Mouse (Mus musculus) liver, postnatal 0 days (tissue): Measurements from ENCODE around the gene Cnpy2. TPM values are rescaled to one million over a fixed set of nuclear protein-coding genes. Genes with fewer than 3 reads are reported as not detected.

ENCODE experiments used
- ATAC-seq: fragments of 200-750 bp; cut with Nextera tagmentation; 2 replicates; pipeline ENCODE4 v1.8.0; 2017; ENCODE audit warnings: mild to moderate bottlenecking, moderate library complexity
- DNase-seq: peaks from one replicate; pipeline ENCODE4 v3.0.0-alpha.2; 2016
- H3K27ac ChIP-seq: fragments of 300-500 bp; sonication (generic); 2 replicates; pipeline ENCODE4 v1.5.1; 2014; ENCODE audit warnings: antibody characterized with exemption, moderate library complexity, mild to moderate bottlenecking, low read depth
- H3K27me3 ChIP-seq: fragments of 300-500 bp; sonication (generic); 2 replicates; pipeline ENCODE4 v1.6.1; 2014; ENCODE audit warnings: low read length, control low read depth, mixed read lengths; ENCODE audit not compliant: insufficient read depth
- H3K36me3 ChIP-seq: fragments of 300-500 bp; sonication (generic); replicated peaks from 2 replicates; pipeline ENCODE4 v1.6.1; 2014; ENCODE audit warnings: mild to moderate bottlenecking, control low read depth, low read length, moderate library complexity, mixed read lengths; ENCODE audit not compliant: insufficient read depth
- H3K4me1 ChIP-seq: fragments of 300-500 bp; sonication (generic); 2 replicates; pipeline ENCODE4 v1.6.1; 2014; ENCODE audit warnings: antibody characterized with exemption, mild to moderate bottlenecking, control low read depth; ENCODE audit not compliant: insufficient read depth
- H3K4me2 ChIP-seq: fragments of 300-500 bp; sonication (generic); 2 replicates; pipeline ENCODE4 v1.6.1; 2014; ENCODE audit warnings: low read depth, mild to moderate bottlenecking, low read length, moderate library complexity, mixed read lengths
- H3K4me3 ChIP-seq: fragments of 300-500 bp; sonication (generic); 2 replicates; pipeline ENCODE4 v1.5.1; 2014; ENCODE audit warnings: low read depth, low read length
- H3K9ac ChIP-seq: fragments of 300-500 bp; sonication (generic); replicated peaks from 2 replicates; pipeline ENCODE4 v1.6.1; 2014; ENCODE audit warnings: mild to moderate bottlenecking, moderate library complexity
- H3K9me3 ChIP-seq: fragments of 300-500 bp; sonication (generic); 2 replicates; pipeline ENCODE4 v1.6.1; 2016; ENCODE audit warnings: mild to moderate bottlenecking, control low read depth, low read length, mixed read lengths
- CTCF ChIP-seq: sonication (generic); IDR thresholded peaks from 2 replicates; pipeline ENCODE4 v1.5.1; 2016; ENCODE audit warnings: antibody characterized with exemption, low read depth
- EP300 ChIP-seq: IDR thresholded peaks from 2 replicates; pipeline ENCODE4 v1.6.1; 2016; ENCODE audit warnings: antibody characterized with exemption, low read depth, mild to moderate bottlenecking
- WGBS: fragments of 180-500 bp; shearing (Covaris S2); extraction: QIAGEN DNeasy Blood & Tissue Kit; methylation state at CpG from one replicate; pipeline ENCODE4 v1.1.7; 2014; ENCODE audit not compliant: insufficient replicate concordance; 5-methylcytosine and 5-hydroxymethylcytosine counted together
- polyA plus RNA-seq: library from polyadenylated mRNA; unstranded; fragments of >200 nt; fragmentation: Nextera tagmentation; extraction: Ambion mirVana; gene quantifications from 2 replicates; pipeline ENCODE4 v1.2.1, GENCODE M21; 2015

Cnpy2 gene
- polyA plus RNA-seq, 1 experiment from 2014 or later: 121 TPM

DNA sequence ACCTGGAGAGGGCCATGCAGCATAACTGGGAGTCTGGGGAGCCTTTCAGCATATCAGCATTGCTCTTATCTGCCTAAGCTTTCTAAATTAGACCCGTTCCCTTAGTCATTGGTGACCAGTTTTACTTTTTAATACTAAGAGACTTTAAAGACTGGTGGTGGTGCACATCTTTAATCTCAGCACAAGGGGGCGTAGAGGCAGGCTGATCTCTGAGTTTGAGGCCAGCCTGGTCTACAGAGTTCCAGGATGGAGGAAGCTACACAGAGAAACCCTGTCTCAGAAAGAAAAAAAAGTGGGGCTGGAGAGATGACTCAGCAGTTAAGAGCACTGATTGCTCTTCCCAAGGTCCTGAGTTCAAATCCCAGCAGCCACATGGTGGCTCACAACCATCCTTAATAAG lies 18.0 kb downstream of the Cnpy2 start:
- Histone ChIP-seq H3K9me3 (no peaks in the 10 kb centered on the region), H3K27me3 (no peaks in the 10 kb centered on the region), H3K36me3 (peaks cover 3% of the 10 kb centered on the region; the same call in 1 of the 2 replicates), H3K4me3 (no peak overlapping the region), H3K4me1 (peaks cover 58% of the 10 kb centered on the region), H3K4me2 (peak overlapping the region; percentile 7; the same call in 1 of the 2 replicates), H3K27ac (no peak overlapping the region), H3K9ac (no peak overlapping the region)
- WGBS: 56% methylated on average over 2 of the region's 2 CpGs
- no peak for ATAC-seq
- TF ChIP-seq EP300: no peak
- TF ChIP-seq CTCF: peak; percentile 61
- DNase-seq: no peak

DNA sequence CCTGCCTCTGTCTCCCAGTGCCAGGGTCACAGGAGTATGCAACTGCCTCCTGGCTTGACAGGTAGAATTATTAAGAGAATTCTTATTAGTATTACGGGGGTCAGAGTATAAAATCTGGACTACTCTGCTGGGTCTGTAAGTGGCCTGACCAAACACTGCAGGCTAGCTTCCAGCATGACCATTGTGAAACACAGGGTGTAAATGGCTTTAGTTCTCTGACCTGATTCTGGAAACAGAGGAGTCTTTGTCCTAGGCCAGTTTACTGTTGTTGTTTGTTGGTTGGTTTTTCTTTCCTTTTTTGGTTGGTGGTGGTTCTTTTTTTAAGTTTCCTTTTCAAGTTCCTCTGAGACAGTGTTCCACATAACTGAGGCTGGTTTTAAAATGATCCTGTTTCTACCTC lies 21.2 kb downstream of the Cnpy2 start:
- Histone ChIP-seq H3K4me1 (peaks cover 47% of the 10 kb centered on the region), H3K4me3 (no peak overlapping the region), H3K4me2 (peak overlapping the region; percentile 10; the same call in 1 of the 2 replicates), H3K27me3 (no peaks in the 10 kb centered on the region), H3K9ac (no peak overlapping the region), H3K27ac (peak overlapping the region; percentile 61), H3K9me3 (no peaks in the 10 kb centered on the region), H3K36me3 (peaks cover 3% of the 10 kb centered on the region; the same call in 1 of the 2 replicates)
- ATAC-seq: 0 out of 2 replicates have a peak, but pooled peaks have one; percentile 14
- no peak for DNase-seq
- 80% methylated on average over 1 of the region's 1 CpGs for WGBS
- no peak for TF ChIP-seq CTCF
- no peak for TF ChIP-seq EP300

DNA sequence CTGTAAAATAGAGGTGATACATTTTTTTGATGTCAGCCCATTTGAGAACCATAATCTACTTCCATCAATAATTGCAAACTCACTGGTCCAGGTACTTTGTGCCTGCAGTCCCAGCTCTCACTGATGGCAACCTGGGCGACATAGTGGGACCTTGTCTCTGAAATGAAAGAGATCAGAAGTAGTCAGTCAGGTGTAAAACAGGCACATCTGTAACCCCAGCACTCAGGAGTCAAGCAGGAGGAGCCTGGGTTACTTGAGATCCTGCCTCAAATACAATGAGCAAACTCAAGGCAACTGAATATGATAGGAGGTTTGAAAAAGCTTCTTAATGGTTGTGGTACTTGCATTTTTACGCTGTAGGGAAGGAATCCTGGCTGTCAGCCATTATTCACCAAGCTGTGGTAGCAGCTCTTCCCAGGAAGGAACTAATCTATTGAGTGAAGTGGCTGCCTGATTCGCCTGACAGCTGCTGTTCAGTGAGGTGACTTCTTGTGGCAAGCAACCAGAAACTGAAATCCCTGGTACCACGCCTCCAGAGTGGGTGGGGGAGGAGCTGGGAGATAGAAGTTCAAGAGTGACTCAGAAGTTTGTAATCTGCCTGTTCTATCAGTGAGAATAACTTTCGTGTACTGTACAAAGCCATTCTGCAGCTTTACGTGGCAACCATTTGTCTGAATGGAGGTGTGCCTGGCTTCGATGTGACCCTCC lies 22.5 kb downstream of the Cnpy2 start:
- ATAC-seq: peak; percentile 84
- Histone ChIP-seq H3K27ac (peak overlapping the region; percentile 80), H3K4me2 (peak overlapping the region; percentile 63), H3K4me3 (peak overlapping the region; percentile 15; the same call in 1 of the 2 replicates), H3K36me3 (peaks cover 6% of the 10 kb centered on the region; the same call in 1 of the 2 replicates), H3K27me3 (no peaks in the 10 kb centered on the region), H3K9me3 (no peaks in the 10 kb centered on the region), H3K9ac (no peak overlapping the region), H3K4me1 (peaks cover 34% of the 10 kb centered on the region)
- 14% methylated on average over 7 of the region's 7 CpGs for WGBS
- TF ChIP-seq CTCF: no peak
- 0 out of 2 replicates have a peak, but pooled peaks have one; percentile 23 for TF ChIP-seq EP300
- DNase-seq: peak; percentile 87

DNA sequence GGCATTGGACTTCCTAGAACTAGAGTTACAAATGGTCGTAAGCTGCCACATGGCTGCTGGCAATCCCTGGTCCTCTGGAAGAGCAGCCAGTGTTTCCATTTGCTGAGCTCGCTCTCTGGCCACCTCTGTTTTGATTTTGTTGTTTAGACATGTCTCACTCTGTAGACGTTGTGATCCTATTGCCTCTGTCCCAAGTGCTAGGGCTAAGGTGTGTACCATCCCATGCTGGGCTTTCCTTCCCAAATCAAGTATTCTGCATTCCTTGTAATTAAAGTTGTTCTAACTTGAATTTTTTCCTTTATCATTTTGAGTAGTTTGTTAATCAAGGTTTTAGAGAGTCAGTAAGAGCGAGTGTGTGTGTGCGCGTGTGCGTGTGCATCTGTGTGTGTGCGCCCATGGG lies 25.3 kb downstream of the Cnpy2 start:
- ATAC-seq (no peak), DNase-seq (no peak)
- no peak overlapping the region for H3K9ac ChIP-seq
- no peaks in the 10 kb centered on the region for H3K9me3 ChIP-seq
- H3K36me3 ChIP-seq: peaks cover 27% of the 10 kb centered on the region
- H3K4me2 ChIP-seq: no peak overlapping the region
- no peak overlapping the region for H3K4me3 ChIP-seq
- 84% methylated on average over 8 of the region's 8 CpGs for whole genome bisulfite sequencing
- no peaks in the 10 kb centered on the region for H3K27me3 ChIP-seq
- H3K4me1 ChIP-seq: peaks cover 22% of the 10 kb centered on the region
- H3K27ac ChIP-seq: no peak overlapping the region
- TF ChIP-seq CTCF (no peak), EP300 (no peak)

DNA sequence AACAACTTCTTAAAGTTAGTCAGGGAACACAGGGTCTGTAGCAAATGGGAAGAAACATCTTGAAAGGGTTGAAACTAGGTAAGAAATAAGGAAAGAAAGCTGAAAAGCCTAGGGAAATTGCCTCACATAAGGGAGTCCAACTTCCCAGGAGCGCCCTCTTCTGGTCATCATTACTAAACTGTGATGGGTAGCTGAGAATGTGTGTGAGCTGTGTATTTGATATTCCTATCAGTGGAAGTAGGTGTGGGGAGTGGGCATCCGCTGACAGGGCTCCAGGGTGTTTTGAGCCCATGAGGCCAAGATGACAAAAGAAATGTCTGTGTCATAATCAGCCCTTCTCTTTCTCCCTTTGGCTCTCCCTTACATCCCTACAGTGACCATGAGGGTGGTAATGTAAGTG lies 36.5 kb downstream of the Cnpy2 start:
- H3K4me3 ChIP-seq: no peak overlapping the region
- no peak for ATAC-seq

DNA sequence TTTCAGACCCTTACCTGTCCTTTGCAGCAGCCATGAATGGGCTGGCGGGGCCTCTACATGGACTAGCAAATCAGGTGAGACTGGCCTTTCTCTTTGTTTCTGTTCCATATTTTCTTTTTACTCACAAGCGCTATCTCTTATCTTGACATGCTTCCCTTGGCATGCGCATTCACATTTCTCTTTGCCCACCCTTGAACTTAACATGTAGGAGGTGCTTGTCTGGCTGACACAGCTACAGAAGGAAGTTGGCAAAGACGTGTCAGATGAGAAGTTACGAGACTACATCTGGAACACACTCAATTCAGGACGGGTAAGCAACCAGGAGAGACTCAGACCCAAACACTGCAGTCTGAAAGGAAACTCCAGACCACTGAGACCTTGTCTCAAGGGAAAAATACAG lies 37.0 kb downstream of the Cnpy2 start:
- WGBS: 74% methylated on average over 6 of the region's 6 CpGs
- no peak for TF ChIP-seq CTCF
- no peak for TF ChIP-seq EP300
- Histone ChIP-seq H3K4me2 (no peak overlapping the region), H3K4me3 (no peak overlapping the region), H3K9me3 (no peaks in the 10 kb centered on the region), H3K27ac (no peak overlapping the region), H3K4me1 (no peaks in the 10 kb centered on the region), H3K9ac (no peak overlapping the region), H3K27me3 (no peaks in the 10 kb centered on the region), H3K36me3 (peaks cover 79% of the 10 kb centered on the region)
- no peak for ATAC-seq
- no peak for DNase-seq

More for the DNA sequence above, 36.5 kb downstream of the Cnpy2 start:
- no peak overlapping the region for H3K9ac ChIP-seq
- no peaks in the 10 kb centered on the region for H3K27me3 ChIP-seq
- H3K27ac ChIP-seq: no peak overlapping the region
- peak; percentile 62 for DNase-seq
- H3K4me2 ChIP-seq: no peak overlapping the region
- H3K9me3 ChIP-seq: no peaks in the 10 kb centered on the region
- 45% methylated on average over 2 of the region's 2 CpGs for WGBS
- peaks cover 83% of the 10 kb centered on the region for H3K36me3 ChIP-seq
- peak; percentile 82 for TF ChIP-seq CTCF
- TF ChIP-seq EP300: no peak
- H3K4me1 ChIP-seq: no peaks in the 10 kb centered on the region
